Mouse (Mus musculus) ES-Bruce4 (cell line): ENCODE results near the gene Gm39115. TPM values are rescaled to one million over a fixed set of nuclear protein-coding genes. Genes with fewer than 3 reads are reported as not detected.
"Not testable (repeated sequence)": the region's sequence is repeated elsewhere in the genome, so short reads cannot be mapped to it uniquely, and the experiment has no call there.

ENCODE experiments used
- H3K27ac ChIP-seq: 2 replicates; pipeline ENCODE4 v1.5.1; 2012; ENCODE audit warnings: low read length, inconsistent platforms; ENCODE audit not compliant: insufficient read depth
- H3K27me3 ChIP-seq: 2 replicates; pipeline ENCODE4 v1.6.1; 2012; ENCODE audit warnings: mild to moderate bottlenecking, low read length, inconsistent platforms; ENCODE audit not compliant: control insufficient read depth, poor library complexity, insufficient read depth, severe bottlenecking
- H3K36me3 ChIP-seq: 2 replicates; pipeline ENCODE4 v1.6.1; 2012; ENCODE audit warnings: inconsistent platforms, mild to moderate bottlenecking, low read length, moderate library complexity; ENCODE audit not compliant: control insufficient read depth, poor library complexity, insufficient read depth, severe bottlenecking
- H3K4me1 ChIP-seq: one replicate; pipeline ENCODE4 v1.8.1; 2011; ENCODE audit warnings: low read length; ENCODE audit not compliant: control insufficient read depth, insufficient read depth
- H3K4me3 ChIP-seq: 2 replicates; pipeline ENCODE4 v1.5.1; 2011; ENCODE audit warnings: low read depth, mild to moderate bottlenecking, low read length
- H3K9ac ChIP-seq: 2 replicates; pipeline ENCODE4 v1.6.1; 2012; ENCODE audit warnings: low read depth, mild to moderate bottlenecking, inconsistent platforms; ENCODE audit not compliant: poor library complexity, severe bottlenecking
- H3K9me3 ChIP-seq: replicated peaks from 2 replicates; pipeline ENCODE4 v1.6.1; 2012; ENCODE audit warnings: mild to moderate bottlenecking, low read length, inconsistent platforms; ENCODE audit not compliant: control insufficient read depth, poor library complexity, insufficient read depth, severe bottlenecking
- CTCF ChIP-seq: IDR thresholded peaks from one replicate; pipeline ENCODE4 v1.8.1; 2011; ENCODE audit warnings: low read depth, low read length
- EP300 ChIP-seq: IDR thresholded peaks from 2 replicates; pipeline ENCODE4 v1.6.1; 2011; ENCODE audit warnings: low read depth, low read length; ENCODE audit not compliant: insufficient read depth
- POLR2A ChIP-seq: IDR thresholded peaks from one replicate; pipeline ENCODE4 v1.8.1; 2011; ENCODE audit warnings: low read length; ENCODE audit not compliant: insufficient read depth
- polyA plus RNA-seq: library from polyadenylated mRNA; stranded (reverse); fragments of >200 nt; gene quantifications from 2 replicates; pipeline ENCODE4 v1.2.4, GENCODE M21; 2011; ENCODE audit warnings: low read depth; ENCODE audit not compliant: missing spikeins, insufficient read depth, insufficient read length

Gene Gm39115
- polyA plus RNA-seq, 1 experiment: not detected

DNA sequence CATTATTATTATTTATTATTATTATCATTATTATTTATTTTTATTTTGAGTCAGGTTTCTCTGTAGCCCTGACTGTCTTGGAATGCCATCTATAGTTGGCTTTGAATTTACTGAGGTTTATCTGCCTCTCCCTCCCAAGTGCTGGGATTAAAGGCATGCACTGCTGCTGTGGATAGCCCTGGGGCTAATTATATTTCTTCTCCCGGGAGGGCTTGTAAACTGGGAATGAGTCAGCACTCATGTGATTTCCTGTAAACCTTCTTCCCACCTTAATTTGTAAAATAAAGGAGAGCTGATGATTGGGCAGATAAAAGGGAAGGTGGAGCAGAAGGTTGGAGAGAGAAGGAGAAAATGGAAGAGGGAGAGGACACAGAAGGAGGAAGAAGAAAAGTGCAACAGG is 4.9 kb upstream of the Gm39115 start:
- H3K9me3 ChIP-seq: peaks cover 9% of the 10 kb centered on the region; the same call in 1 of the 2 replicates
- H3K9ac ChIP-seq: no peak overlapping the region
- H3K36me3 ChIP-seq: no peaks in the 10 kb centered on the region
- no peak overlapping the region for H3K27ac ChIP-seq
- H3K27me3 ChIP-seq: no peaks in the 10 kb centered on the region
- TF ChIP-seq POLR2A: no peak
- no peak for TF ChIP-seq CTCF
- TF ChIP-seq EP300: no peak
- no peaks in the 10 kb centered on the region for H3K4me1 ChIP-seq
- no peak overlapping the region for H3K4me3 ChIP-seq

DNA sequence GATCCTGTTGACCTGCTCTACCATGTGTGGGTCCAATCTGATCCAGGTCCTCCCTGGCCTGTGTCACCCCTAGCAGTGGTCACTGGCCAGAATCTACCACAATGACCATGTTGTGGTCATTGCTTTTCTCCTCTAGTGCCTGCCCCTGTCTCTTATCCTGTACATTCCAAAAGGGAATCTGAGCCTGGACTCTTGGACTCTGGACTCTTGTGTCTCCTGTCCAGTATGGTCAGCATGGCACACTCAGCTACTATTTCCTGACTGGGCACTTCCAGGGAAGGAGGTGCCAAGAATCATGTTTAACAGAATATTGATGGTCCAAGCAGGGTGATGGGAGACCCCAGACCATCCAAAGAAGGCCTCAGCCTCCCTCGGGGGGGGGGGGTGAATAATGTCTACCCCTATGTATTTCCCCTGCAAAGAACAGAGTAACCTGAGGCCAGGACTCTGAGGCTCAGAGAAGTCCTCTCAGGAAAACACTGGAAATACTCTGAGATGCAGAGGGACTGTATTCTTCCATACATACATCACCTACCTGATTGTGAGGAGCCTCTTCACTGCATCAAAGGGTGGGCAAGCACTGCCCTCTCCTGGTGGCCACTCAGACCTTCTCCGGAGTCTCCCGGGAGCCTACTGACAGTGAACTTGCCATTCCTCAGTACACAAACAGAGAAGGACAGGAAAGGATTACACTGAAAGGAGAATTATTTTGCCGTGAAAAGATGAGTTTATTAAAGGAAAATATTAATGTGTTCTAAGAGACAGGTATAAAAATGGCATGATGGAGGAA is 1.4 kb downstream of the Gm39115 start:
- Histone ChIP-seq H3K9ac (no peak overlapping the region), H3K9me3 (no peaks in the 10 kb centered on the region), H3K4me3 (no peak overlapping the region), H3K36me3 (no peaks in the 10 kb centered on the region), H3K27ac (no peak overlapping the region), H3K4me1 (no peaks in the 10 kb centered on the region), H3K27me3 (no peaks in the 10 kb centered on the region)
- TF ChIP-seq EP300 (no peak), CTCF (peak; percentile 51), POLR2A (no peak)

DNA sequence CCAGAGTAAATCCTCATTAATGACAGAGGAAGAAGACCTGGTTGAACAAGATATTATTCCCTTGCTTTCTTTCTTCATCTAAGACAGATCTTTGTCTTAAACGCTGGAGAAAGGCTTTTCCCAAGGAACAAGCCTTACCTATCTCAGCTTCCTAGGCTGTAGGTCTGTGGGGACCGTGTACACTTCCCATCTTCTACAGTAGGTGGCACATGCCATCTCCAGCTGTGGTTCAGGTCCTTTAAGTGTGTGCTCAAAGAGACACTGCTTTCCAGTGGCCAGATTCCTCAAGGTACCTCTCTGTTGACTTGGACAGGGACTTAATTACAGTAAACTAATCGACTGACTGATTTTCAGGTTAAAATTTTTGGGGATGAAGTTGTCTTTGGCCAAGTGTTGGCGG is 7.0 kb downstream of the Gm39115 start:
- Histone ChIP-seq H3K27ac (no peak overlapping the region), H3K9me3 (no peaks in the 10 kb centered on the region), H3K9ac (no peak overlapping the region), H3K4me3 (no peak overlapping the region), H3K36me3 (no peaks in the 10 kb centered on the region), H3K4me1 (no peaks in the 10 kb centered on the region), H3K27me3 (no peaks in the 10 kb centered on the region)
- TF ChIP-seq CTCF (no peak), POLR2A (no peak), EP300 (no peak)

DNA sequence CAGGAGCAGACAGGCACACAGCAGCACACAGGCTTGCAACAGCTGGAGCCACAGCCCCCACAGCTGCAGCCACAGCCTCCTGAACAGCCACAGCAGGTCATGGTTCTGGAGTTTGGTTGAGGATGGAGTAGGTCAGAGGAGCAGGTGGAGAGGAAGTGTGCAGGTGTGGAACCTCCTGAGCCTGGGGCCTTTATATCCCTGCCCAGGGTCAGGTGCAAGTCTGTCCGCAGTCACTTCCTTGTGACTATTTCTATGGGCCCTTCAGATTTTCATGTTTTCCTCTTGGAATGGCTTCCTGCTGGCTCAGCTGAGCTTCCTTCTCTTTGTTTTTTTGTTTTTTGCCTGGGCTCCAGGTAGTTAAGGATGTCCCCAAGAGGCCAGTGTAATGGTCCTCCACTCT is 15.2 kb downstream of the Gm39115 start, which contains the start of gene Gm45618:
Gene Gm45618, minus strand, starts transcription at position 101 of the 400 bp plus-strand sequence.
- not testable (repeated sequence) for H3K27ac ChIP-seq, H3K27me3 ChIP-seq, H3K36me3 ChIP-seq, H3K4me3 ChIP-seq, H3K4me1 ChIP-seq, H3K9ac ChIP-seq, H3K9me3 ChIP-seq

DNA sequence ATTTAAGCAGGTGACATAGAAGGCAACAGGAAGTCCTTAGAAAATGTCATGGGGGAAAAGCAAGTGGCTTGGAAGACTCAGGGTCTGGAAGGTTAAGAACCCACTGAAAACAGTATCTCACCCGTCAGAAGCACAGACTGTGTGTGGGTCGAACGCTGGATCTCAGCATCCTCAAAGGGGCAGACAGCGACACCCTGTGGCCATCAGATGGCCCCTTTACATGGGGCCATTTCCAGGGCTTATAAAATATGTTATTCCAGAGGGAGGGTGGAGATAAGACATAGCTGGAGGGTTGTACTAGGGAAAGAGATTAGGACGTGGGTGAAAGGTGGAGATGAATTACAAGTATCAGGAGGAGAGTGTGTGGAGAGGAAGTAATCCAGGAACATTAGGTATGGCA is 16.2 kb downstream of the Gm39115 start:
- Histone ChIP-seq H3K27me3 (no peaks in the 10 kb centered on the region), H3K9ac (no peak overlapping the region), H3K36me3 (no peaks in the 10 kb centered on the region), H3K9me3 (no peaks in the 10 kb centered on the region), H3K4me1 (no peaks in the 10 kb centered on the region), H3K27ac (no peak overlapping the region), H3K4me3 (no peak overlapping the region)
- TF ChIP-seq EP300: no peak
- TF ChIP-seq CTCF: peak; percentile 63

DNA sequence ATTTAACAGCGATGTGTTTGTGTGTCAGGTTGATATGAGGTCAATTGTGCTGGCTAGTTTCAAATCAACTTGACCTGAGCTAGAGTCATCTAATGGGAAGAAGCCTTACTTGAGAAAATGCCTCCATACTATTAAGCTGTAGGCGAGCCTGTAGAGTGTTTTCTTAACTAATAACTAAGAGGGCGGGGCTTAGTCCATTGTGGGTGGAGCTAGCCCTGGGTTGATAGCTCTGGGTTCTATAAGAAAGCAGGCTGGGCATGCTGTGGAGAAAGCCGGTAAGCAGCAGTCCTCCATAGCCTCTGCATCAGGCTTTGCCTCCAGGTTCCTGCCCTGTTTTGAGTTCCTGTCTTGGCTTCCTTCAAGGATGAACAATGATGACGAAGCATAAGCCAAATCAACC is 31.1 kb downstream of the Gm39115 start:
- Histone ChIP-seq H3K4me1 (no peaks in the 10 kb centered on the region), H3K36me3 (no peaks in the 10 kb centered on the region), H3K9me3 (no peaks in the 10 kb centered on the region), H3K27me3 (no peaks in the 10 kb centered on the region), H3K9ac (no peak overlapping the region), H3K27ac (no peak overlapping the region), H3K4me3 (no peak overlapping the region)
- TF ChIP-seq POLR2A (no peak), CTCF (no peak), EP300 (no peak)
